Mouse (Mus musculus): ENCODE measurements around the gene Matk. TPM values are rescaled to one million over a fixed set of nuclear protein-coding genes. Genes with fewer than 3 reads are reported as not detected.

The Matk gene
- polyA plus RNA-seq, 1 experiment from 2014 or later, result 1.6 TPM

DNA sequence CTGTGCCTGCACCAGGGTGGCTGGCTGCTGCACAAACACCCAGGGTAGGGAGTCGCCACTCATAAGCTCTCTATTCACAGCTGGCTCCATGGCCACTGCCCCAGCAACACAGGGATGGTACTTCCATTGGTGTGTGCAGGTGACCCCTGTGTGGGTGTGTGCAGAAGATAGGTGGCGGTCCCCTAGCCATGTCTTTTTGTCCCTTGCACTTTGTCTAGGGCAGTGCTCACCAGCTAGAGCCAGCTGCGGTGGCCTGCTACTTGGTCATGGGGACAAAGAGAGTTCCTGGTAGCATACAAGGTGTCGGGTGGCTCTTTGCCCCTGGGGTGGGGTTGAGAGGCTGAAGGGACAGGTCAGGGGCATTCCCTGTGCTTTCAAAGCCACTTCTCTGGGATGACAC is 8.6 kb upstream of the Matk start:
- Histone ChIP-seq H3K4me1 (replicated peaks) (peaks cover 17% of the 10 kb centered on the region), H3K9me3 (replicated peaks) (no peaks in the 10 kb centered on the region), H3K27ac (no peak overlapping the region), H3K27me3 (peaks cover 49% of the 10 kb centered on the region), H3K4me3 (no peak overlapping the region), H3K9ac (no peak overlapping the region), H3K4me2 (no peak overlapping the region), H3K36me3 (no peaks in the 10 kb centered on the region)
- ATAC-seq (replicated peaks; ENCODE audit: insufficient number of reproducible peaks, insufficient read depth, low FRiP score, low read depth), result no peak
- WGBS, result 71% methylated on average over 4 of the region's 4 CpGs

DNA sequence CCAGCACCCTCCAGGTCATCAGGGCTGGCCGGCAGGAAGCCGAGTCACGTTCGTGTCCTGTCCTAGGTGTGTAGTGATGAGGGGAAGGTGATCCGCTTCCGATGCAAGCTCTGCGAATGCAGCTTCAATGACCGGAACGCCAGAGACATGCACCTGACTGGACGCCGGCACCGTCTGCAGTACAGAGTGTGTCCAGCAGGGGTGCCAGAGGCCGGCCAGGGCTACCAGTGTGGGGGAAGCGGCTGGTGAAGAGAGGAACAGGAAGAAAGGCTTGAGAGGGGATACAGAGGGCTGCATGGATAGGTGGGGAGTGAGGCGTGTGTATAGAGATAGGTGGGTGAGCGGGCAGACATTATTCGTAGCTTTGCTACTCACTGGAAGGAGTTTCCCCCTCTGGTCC is 8.1 kb upstream of the Matk start:
- no peaks in the 10 kb centered on the region for H3K36me3 ChIP-seq
- H3K9me3 ChIP-seq (replicated peaks), result no peaks in the 10 kb centered on the region
- ATAC-seq (replicated peaks; ENCODE audit: insufficient number of reproducible peaks, insufficient read depth, low FRiP score, low read depth), result no peak; the same call in 1 of the 2 replicates
- H3K4me1 ChIP-seq (replicated peaks), result peaks cover 17% of the 10 kb centered on the region
- no peak overlapping the region for H3K9ac ChIP-seq
- H3K4me3 ChIP-seq, result no peak overlapping the region
- H3K27ac ChIP-seq, result no peak overlapping the region
- no peak overlapping the region for H3K4me2 ChIP-seq
- 9% methylated on average over 17 of the region's 17 CpGs for WGBS
- H3K27me3 ChIP-seq, result peaks cover 44% of the 10 kb centered on the region

DNA sequence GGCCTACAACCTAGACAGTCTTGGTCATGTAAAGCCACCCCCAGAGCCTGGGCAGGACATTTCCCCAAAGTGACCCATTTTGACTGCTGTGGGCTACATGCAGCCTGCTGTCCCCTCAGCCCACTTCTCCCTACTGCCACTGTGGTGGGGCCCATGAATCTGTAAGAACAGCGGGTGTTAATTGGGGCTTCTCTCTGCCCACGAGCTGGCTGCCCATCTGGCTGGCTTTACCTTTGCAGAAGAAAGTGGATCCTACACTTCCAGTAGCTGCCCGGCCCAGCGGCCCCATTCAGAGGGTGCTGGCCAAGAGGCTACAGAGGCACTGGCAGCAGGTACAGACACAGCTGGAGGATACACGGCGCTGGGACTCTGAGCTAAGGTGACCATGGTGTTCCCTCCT is 7.6 kb upstream of the Matk start:
- Histone ChIP-seq H3K4me2 (no peak overlapping the region), H3K4me3 (no peak overlapping the region), H3K9me3 (replicated peaks) (no peaks in the 10 kb centered on the region), H3K36me3 (no peaks in the 10 kb centered on the region), H3K27me3 (peaks cover 38% of the 10 kb centered on the region), H3K27ac (no peak overlapping the region), H3K9ac (no peak overlapping the region), H3K4me1 (replicated peaks) (peaks cover 11% of the 10 kb centered on the region)
- 87% methylated on average over 6 of the region's 6 CpGs for WGBS
- no peak for ATAC-seq (replicated peaks; ENCODE audit: insufficient number of reproducible peaks, insufficient read depth, low FRiP score, low read depth)

DNA sequence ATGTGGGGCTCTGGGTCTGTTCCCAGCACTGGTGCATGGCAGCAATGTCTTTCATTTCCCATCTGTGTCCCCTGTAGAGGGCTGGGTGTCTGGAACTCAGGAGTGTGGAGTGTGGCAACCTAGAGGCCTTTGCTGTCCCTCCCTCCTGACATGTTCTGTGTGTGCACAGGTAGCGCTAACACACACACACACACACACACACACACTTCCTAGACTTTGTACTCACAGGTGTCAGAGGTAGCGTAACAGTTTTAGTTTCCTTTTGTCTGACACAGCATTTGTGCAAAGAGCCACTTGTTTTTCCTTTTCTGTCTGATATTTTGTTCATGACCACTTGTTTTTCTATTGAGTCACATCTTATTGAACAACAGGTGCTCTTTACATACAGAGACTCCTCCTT is 4.9 kb upstream of the Matk start:
- 98% methylated on average over 2 of the region's 2 CpGs for WGBS
- H3K9me3 ChIP-seq (replicated peaks), result no peaks in the 10 kb centered on the region
- H3K9ac ChIP-seq, result no peak overlapping the region
- H3K4me1 ChIP-seq (replicated peaks), result peaks cover 12% of the 10 kb centered on the region
- H3K4me3 ChIP-seq, result no peak overlapping the region
- no peaks in the 10 kb centered on the region for H3K36me3 ChIP-seq
- H3K4me2 ChIP-seq, result no peak overlapping the region
- ATAC-seq (replicated peaks; ENCODE audit: insufficient number of reproducible peaks, insufficient read depth, low FRiP score, low read depth), result no peak
- peaks cover 39% of the 10 kb centered on the region for H3K27me3 ChIP-seq
- H3K27ac ChIP-seq, result no peak overlapping the region

DNA sequence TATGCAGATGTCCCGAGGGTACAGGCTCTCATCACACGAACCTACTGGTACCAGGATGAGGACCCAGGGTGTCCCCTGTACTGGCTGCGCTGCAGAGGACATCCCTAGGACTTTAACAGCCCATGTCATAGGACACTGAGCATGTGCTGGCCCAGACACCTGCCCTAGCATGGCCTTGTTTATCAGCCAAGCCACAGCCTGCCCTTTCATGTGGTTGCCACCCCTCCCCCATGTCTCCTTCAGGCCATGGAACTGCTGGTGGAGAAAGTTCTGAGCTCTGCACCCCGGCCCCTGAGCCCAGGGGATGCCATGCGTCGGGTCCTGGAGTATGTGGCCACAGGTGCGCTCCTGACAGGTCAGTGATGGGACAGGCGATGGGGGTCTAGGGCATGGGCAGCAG is 3.3 kb upstream of the Matk start:
- H3K4me1 ChIP-seq (replicated peaks), result peaks cover 16% of the 10 kb centered on the region
- H3K36me3 ChIP-seq, result no peaks in the 10 kb centered on the region
- H3K9ac ChIP-seq, result no peak overlapping the region
- no peak overlapping the region for H3K27ac ChIP-seq
- ATAC-seq (replicated peaks; ENCODE audit: insufficient number of reproducible peaks, insufficient read depth, low FRiP score, low read depth), result no peak
- H3K9me3 ChIP-seq (replicated peaks), result no peaks in the 10 kb centered on the region
- WGBS, result 73% methylated on average over 8 of the region's 8 CpGs
- no peak overlapping the region for H3K4me3 ChIP-seq
- no peak overlapping the region for H3K4me2 ChIP-seq
- H3K27me3 ChIP-seq, result peaks cover 42% of the 10 kb centered on the region

DNA sequence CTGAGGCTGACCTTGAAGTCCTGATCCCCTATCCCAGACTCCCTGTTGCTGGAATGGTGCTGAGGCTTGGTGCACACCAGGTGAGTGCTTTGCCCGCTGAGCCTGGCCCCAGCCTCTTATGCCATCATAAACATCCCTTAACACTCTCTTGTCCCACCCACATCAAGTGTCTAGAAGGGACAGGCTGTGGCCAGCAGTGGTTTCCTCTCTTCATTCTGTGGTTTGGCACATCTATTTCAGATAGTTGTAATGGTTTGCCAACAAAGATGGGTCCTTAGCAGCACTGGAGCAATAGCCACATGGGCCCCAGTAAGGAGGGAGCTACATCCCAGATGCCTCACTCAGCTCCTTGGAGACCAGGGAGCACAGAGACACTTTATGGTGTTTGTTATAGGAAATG is 2.2 kb downstream of the Matk start:
- no peaks in the 10 kb centered on the region for H3K9me3 ChIP-seq (replicated peaks)
- H3K27ac ChIP-seq, result no peak overlapping the region
- no peak for ATAC-seq (replicated peaks; ENCODE audit: insufficient number of reproducible peaks, insufficient read depth, low FRiP score, low read depth)
- H3K36me3 ChIP-seq, result no peaks in the 10 kb centered on the region
- H3K27me3 ChIP-seq, result peaks cover 87% of the 10 kb centered on the region
- 44% methylated on average over 1 of the region's 1 CpGs for WGBS
- H3K9ac ChIP-seq, result no peak overlapping the region
- no peak overlapping the region for H3K4me2 ChIP-seq
- H3K4me1 ChIP-seq (replicated peaks), result peaks cover 26% of the 10 kb centered on the region
- H3K4me3 ChIP-seq, result no peak overlapping the region

DNA sequence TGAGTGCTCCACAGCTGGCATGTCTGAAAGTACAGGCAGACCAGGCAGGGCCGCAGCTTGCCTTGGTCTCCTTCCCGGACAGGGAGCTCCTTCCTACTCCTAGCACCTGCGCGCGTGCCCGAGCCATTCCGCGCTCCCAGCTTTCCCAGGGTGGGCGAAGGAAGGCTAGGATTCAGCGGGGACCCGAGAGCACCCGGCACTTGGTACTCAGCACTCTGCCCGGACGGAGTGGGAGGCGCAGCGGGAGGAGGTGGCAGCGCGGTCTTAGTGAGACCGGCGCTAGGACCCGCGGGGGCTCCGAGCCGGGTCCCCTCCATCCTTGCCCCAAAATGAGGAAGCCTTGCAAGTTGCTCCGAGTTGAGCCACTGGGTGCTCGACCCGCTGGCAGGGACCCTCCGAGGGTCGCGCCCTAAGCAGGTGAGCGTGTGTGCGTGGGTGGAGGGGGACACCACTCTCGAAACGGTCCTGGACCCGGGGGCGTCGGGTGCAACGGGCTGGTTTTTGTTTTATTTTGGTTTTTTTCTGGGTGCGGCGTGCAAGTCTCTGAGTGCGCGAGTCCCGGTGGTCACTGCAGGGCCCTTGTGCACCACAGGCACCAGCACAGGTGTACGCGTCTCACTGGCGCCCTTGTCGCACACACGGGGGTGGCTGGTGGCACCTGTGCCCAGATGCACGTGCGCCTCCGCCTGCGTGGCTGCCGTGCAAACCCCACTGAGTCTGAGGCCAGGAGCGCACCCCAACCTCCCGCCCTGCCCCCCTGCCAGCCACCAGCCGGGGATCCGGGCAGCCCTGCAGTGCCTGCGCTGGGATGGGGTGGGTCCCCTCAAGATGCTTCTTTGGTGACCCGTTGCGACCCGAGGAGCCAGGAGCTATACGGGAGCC is 4.7 kb downstream of the Matk start:
- WGBS, result 2% methylated on average over 62 of the region's 62 CpGs
- Histone ChIP-seq H3K9me3 (replicated peaks) (peaks cover 6% of the 10 kb centered on the region), H3K9ac (peak overlapping the region; percentile 50)

DNA sequence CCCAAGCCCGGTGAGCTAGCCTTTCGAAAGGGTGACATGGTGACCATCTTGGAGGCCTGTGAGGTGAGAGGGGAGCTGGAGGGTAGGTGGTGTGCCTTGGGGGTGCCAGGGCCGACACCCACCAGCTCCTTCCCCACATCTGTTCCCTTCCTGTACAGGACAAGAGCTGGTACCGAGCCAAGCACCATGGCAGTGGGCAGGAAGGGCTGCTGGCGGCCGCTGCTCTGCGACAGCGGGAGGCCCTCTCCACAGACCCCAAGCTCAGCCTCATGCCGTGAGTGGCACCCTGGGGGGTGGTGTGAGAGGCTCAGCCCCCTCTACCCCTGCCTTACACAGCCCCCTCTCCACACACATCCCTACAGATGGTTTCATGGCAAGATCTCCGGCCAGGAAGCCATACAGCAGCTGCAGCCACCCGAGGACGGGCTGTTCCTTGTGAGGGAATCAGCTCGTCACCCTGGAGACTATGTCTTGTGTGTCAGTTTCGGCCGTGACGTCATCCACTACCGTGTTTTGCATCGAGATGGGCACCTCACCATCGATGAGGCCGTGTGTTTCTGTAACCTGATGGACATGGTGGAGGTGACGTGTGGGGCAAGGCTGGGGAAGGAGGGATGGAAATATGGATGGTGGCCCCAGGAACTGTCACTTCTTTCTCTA is 6.6 kb downstream of the Matk start:
- H3K9ac ChIP-seq, result no peak overlapping the region
- H3K9me3 ChIP-seq (replicated peaks), result peaks cover 6% of the 10 kb centered on the region
- H3K4me1 ChIP-seq (replicated peaks), result peaks cover 16% of the 10 kb centered on the region
- no peak overlapping the region for H3K4me2 ChIP-seq
- H3K4me3 ChIP-seq, result no peak overlapping the region
- peaks cover 55% of the 10 kb centered on the region for H3K27me3 ChIP-seq
- peaks cover 5% of the 10 kb centered on the region; the same call in 1 of the 2 replicates for H3K36me3 ChIP-seq
- no peak overlapping the region for H3K27ac ChIP-seq
- WGBS, result 42% methylated on average over 20 of the region's 21 CpGs
- ATAC-seq (replicated peaks; ENCODE audit: insufficient number of reproducible peaks, insufficient read depth, low FRiP score, low read depth), result no peak

More for the DNA sequence above, 4.7 kb downstream of the Matk start:
- peaks cover 75% of the 10 kb centered on the region for H3K27me3 ChIP-seq
- peak overlapping the region; percentile 53 for H3K4me3 ChIP-seq
- peak overlapping the region; percentile 90 for H3K4me2 ChIP-seq
- H3K27ac ChIP-seq, result no peak overlapping the region
- H3K4me1 ChIP-seq (replicated peaks), result peaks cover 25% of the 10 kb centered on the region
- no peak for ATAC-seq (replicated peaks; ENCODE audit: insufficient number of reproducible peaks, insufficient read depth, low FRiP score, low read depth)
- H3K36me3 ChIP-seq, result no peaks in the 10 kb centered on the region

DNA sequence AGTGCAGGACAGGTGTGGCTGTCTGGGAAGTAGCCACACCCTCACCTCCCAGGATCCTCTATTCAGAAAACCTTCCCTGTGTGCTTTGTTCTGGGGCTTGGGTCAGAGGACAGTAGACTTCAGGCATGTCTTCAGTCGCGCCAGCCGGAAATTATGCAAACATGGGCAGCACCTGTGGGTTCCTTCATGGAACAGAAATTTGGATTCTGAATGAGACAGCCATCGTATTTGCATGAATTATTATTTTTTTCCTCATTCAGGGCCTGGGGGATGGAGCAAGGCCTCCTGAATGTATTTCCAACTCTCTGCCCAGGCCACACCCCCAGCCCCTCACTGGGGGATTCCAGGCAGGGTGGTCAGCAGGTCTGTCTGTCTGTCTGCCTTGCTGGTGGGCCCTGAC is 8.3 kb downstream of the Matk start:
- H3K4me2 ChIP-seq, result no peak overlapping the region
- WGBS, result 88% methylated on average over 4 of the region's 4 CpGs
- H3K4me3 ChIP-seq, result no peak overlapping the region
- H3K9ac ChIP-seq, result no peak overlapping the region
- peaks cover 24% of the 10 kb centered on the region for H3K4me1 ChIP-seq (replicated peaks)
- H3K27me3 ChIP-seq, result peaks cover 46% of the 10 kb centered on the region
- ATAC-seq (replicated peaks; ENCODE audit: insufficient number of reproducible peaks, insufficient read depth, low FRiP score, low read depth), result no peak
- peaks cover 9% of the 10 kb centered on the region; the same call in 1 of the 2 replicates for H3K36me3 ChIP-seq
- peaks cover 6% of the 10 kb centered on the region for H3K9me3 ChIP-seq (replicated peaks)
- H3K27ac ChIP-seq, result no peak overlapping the region

DNA sequence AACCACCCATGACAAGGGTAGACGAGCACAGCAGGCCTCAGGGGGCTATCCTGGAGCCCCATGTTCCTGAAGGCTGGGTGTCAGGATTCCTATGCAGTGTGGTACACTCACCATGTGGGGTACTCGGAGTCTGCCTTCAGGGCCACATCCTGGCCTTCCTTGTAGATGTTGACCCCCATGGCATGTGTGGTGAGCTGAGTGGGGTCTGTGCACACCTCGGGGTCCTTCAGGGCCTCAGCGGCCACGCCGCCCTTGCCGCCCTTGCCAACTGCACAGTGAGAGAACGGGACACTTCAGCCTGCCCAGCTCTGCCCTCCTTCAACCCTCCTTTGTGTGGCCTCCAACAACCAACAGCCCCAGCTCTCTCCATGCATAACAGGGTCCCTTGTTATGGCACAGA is 12.8 kb downstream of the Matk start:
- Histone ChIP-seq H3K9me3 (replicated peaks) (peaks cover 3% of the 10 kb centered on the region), H3K4me1 (replicated peaks) (peaks cover 24% of the 10 kb centered on the region), H3K27ac (no peak overlapping the region), H3K4me3 (peak overlapping the region; percentile 71), H3K27me3 (peaks cover 3% of the 10 kb centered on the region), H3K36me3 (peaks cover 13% of the 10 kb centered on the region; the same call in 1 of the 2 replicates), H3K4me2 (peak overlapping the region; percentile 70), H3K9ac (no peak overlapping the region; the same call in 1 of the 2 replicates)
- ATAC-seq (replicated peaks; ENCODE audit: insufficient number of reproducible peaks, insufficient read depth, low FRiP score, low read depth), result no peak
- 94% methylated on average over 8 of the region's 8 CpGs for WGBS

DNA sequence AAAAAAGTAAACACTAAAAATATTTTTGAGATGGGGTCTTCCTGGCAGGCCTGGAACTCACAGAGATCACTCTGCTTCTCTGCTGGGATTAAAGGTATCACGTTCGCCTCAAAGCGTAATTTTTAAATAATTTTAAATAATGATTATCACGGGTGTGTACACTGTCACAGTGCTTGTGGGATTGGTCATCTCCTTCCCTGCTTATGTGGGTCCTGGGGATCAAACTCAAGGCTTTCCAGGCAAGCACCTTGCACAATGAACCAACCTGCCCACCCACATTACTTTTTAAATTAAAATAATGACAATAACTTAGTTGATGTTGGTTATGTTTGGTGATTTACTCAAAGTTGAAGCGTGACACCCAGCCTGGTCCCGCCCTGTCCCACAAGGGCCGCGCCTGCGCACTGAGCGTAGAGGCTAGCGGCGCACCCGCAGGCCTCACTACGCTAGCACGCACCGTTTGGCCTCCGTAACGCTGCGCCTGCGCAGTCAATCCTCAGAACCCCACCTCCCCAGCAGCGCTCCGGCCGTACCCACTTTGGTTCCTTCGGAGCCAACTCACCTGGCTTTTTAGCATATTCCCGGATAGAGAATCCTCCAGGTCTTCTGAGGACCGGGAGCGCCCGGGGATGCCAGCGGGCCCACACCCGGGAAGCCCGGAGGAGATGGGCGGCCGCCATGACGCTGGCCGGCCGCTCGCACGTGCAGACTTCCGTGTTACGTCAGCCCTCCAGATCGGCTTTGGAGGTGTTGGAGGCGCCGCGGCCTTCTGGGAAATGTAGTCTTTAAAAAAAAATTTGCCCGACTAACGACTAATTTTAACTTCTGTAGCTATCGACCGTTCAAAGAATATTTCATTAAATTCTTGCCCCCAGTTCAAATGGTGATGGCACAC is 13.7 kb downstream of the Matk start, which contains the start of the genes Mrpl54 and Apba3:
Mrpl54 (minus strand) TSS at position 724 of the 895 bp plus-strand sequence.
Apba3 (plus strand) TSS at position 750 of the 895 bp plus-strand sequence.
- Histone ChIP-seq H3K36me3 (peaks cover 22% of the 10 kb centered on the region), H3K9ac (peak within 1 kb of the TSS; percentile 75), H3K4me2 (peak within 1 kb of the TSS; percentile 78), H3K4me1 (replicated peaks) (peaks cover 24% of the 10 kb centered on the region), H3K4me3 (peak within 1 kb of the TSS; percentile 78), H3K9me3 (replicated peaks) (no peaks in the 10 kb centered on the region), H3K27me3 (no peaks in the 10 kb centered on the region), H3K27ac (peak within 1 kb of the TSS; percentile 83)
- peak; percentile 93 for ATAC-seq (replicated peaks; ENCODE audit: insufficient number of reproducible peaks, insufficient read depth, low FRiP score, low read depth)
- WGBS, result under 1% methylated on average over 48 of the region's 48 CpGs
